Mouse (Mus musculus): Measurements from ENCODE around the gene Rrp7a.

- no peak for TF ChIP-seq CTCF (IDR thresholded peaks at IDR 0.05; ENCODE audit: low read depth)
- no peak for TF ChIP-seq EP300 (optimal IDR thresholded peaks at IDR 0.05)
These were observed 47.4 kb upstream of the Rrp7a start for GRCm38 (mm10) chr15:83169772-83170722.

Data from stomach, postnatal 0 days (tissue).